Mouse (Mus musculus): Measurements from ENCODE around the gene Ccdc138. TPM values are rescaled to one million over a fixed set of nuclear protein-coding genes. Genes with fewer than 3 reads are reported as not detected.

Ccdc138 gene
- total RNA-seq, 2 experiments from 2014 or later, result 3.9 to 5.2 TPM

GRCm38 (mm10) chr10:58559901-58560300, 62.2 kb downstream of the Ccdc138 start:
- peak in 1 of 2 experiments; percentile 40 for DNase-seq (ENCODE audit: extremely low spot score in 1 of 2, low spot score in 1 of 2)

GRCm38 (mm10) chr10:58560521-58560920, 62.8 kb downstream of the Ccdc138 start:
- no peak for DNase-seq (ENCODE audit: extremely low spot score in 1 of 2, low spot score in 1 of 2)

GRCm38 (mm10) chr10:58585427-58586223, 87.9 kb downstream of the Ccdc138 start:
- no peak for DNase-seq (ENCODE audit: extremely low spot score in 1 of 2, low spot score in 1 of 2)

- DNase-seq (ENCODE audit: extremely low spot score in 1 of 2, low spot score in 1 of 2), result no peak
Measured at GRCm38 (mm10) chr10:58594486-58594885, 96.7 kb downstream of the Ccdc138 start.

GRCm38 (mm10) chr10:58595197-58595596, 97.4 kb downstream of the Ccdc138 start:
- DNase-seq (ENCODE audit: extremely low spot score in 1 of 2, low spot score in 1 of 2), result no peak

- no peak for DNase-seq (ENCODE audit: extremely low spot score in 1 of 2, low spot score in 1 of 2)
Measured at GRCm38 (mm10) chr10:58595821-58596220, 98.1 kb downstream of the Ccdc138 start.

- DNase-seq (ENCODE audit: extremely low spot score in 1 of 2, low spot score in 1 of 2), result no peak
Measured at GRCm38 (mm10) chr10:58600151-58600550, 102.4 kb downstream of the Ccdc138 start.

GRCm38 (mm10) chr10:58600983-58601382, 103.2 kb downstream of the Ccdc138 start:
- no peak for DNase-seq (ENCODE audit: extremely low spot score in 1 of 2, low spot score in 1 of 2)

- DNase-seq (ENCODE audit: extremely low spot score in 1 of 2, low spot score in 1 of 2), result no peak
Measured at GRCm38 (mm10) chr10:58601431-58601901, 103.7 kb downstream of the Ccdc138 start.

- DNase-seq (ENCODE audit: extremely low spot score in 1 of 2, low spot score in 1 of 2), result no peak
Measured at GRCm38 (mm10) chr10:58601946-58602345, 104.2 kb downstream of the Ccdc138 start.

GRCm38 (mm10) chr10:58604779-58605178, 107.0 kb downstream of the Ccdc138 start:
- DNase-seq (ENCODE audit: extremely low spot score in 1 of 2, low spot score in 1 of 2), result peak in 1 of 2 experiments; percentile 31

GRCm38 (mm10) chr10:58606356-58606755, 108.6 kb downstream of the Ccdc138 start:
- no peak for DNase-seq (ENCODE audit: extremely low spot score in 1 of 2, low spot score in 1 of 2)

GRCm38 (mm10) chr10:58608858-58609257, 111.1 kb downstream of the Ccdc138 start:
- no peak for DNase-seq (ENCODE audit: extremely low spot score in 1 of 2, low spot score in 1 of 2)

- no peak for DNase-seq (ENCODE audit: extremely low spot score in 1 of 2, low spot score in 1 of 2)
Measured at GRCm38 (mm10) chr10:58610484-58611261, 112.9 kb downstream of the Ccdc138 start.

GRCm38 (mm10) chr10:58614601-58615000, 116.9 kb downstream of the Ccdc138 start:
- no peak for DNase-seq (ENCODE audit: extremely low spot score in 1 of 2, low spot score in 1 of 2)

GRCm38 (mm10) chr10:58616565-58616964, 118.8 kb downstream of the Ccdc138 start:
- no peak for DNase-seq (ENCODE audit: extremely low spot score in 1 of 2, low spot score in 1 of 2)

GRCm38 (mm10) chr10:58618501-58619216, 120.9 kb downstream of the Ccdc138 start:
- DNase-seq (ENCODE audit: extremely low spot score in 1 of 2, low spot score in 1 of 2), result no peak

- DNase-seq (ENCODE audit: extremely low spot score in 1 of 2, low spot score in 1 of 2), result no peak
Measured at GRCm38 (mm10) chr10:58619266-58619665, 121.5 kb downstream of the Ccdc138 start.

- DNase-seq (ENCODE audit: extremely low spot score in 1 of 2, low spot score in 1 of 2), result no peak
Measured at GRCm38 (mm10) chr10:58624848-58625711, 127.3 kb downstream of the Ccdc138 start.
